Mouse (Mus musculus) mouse trophoblast stem cell (cell line): ENCODE results near the gene Cd302.

Experiments used
- in situ Hi-C, 2 experiments: fragments of 300-500 bp; cut with MseI, MboI; formaldehyde crosslinking; loops; 2 replicates in 1 of 2; 3 replicates in 1 of 2; pipeline ENCODE4 v1.15.1; 2025

The Cd302 gene

GRCm38 (mm10) chr2:60284467-60284821, at the start of gene Cd302:
Gene Cd302, minus strand, starts transcription at chr2:60284488.
- in situ Hi-C loops: no loop called here

GRCm38 (mm10) chr2:60328641-60329040, 44.4 kb upstream of the Cd302 start:
- in situ Hi-C loops: no loop called here

- in situ Hi-C loops: no loop called here
Observed at GRCm38 (mm10) chr2:60327581-60327980, 43.3 kb upstream of the Cd302 start.

GRCm38 (mm10) chr2:60326948-60327347, 42.7 kb upstream of the Cd302 start:
- in situ Hi-C loops: no loop called here

- in situ Hi-C loops: no loop called here
Observed at GRCm38 (mm10) chr2:60323411-60323810, 39.1 kb upstream of the Cd302 start.

- in situ Hi-C loops: no loop called here
Observed at GRCm38 (mm10) chr2:60322031-60322726, 37.9 kb upstream of the Cd302 start.

- in situ Hi-C loops: no loop called here
Observed at GRCm38 (mm10) chr2:60303796-60304195, 19.5 kb upstream of the Cd302 start.

- in situ Hi-C loops: no loop called here
Observed at GRCm38 (mm10) chr2:60299323-60299722, 15.0 kb upstream of the Cd302 start.

- in situ Hi-C loops: no loop called here
Observed at GRCm38 (mm10) chr2:60298266-60298665, 14.0 kb upstream of the Cd302 start.

GRCm38 (mm10) chr2:60291381-60291780, 7.1 kb upstream of the Cd302 start:
- in situ Hi-C loops: no loop called here

- in situ Hi-C loops: no loop called here
Observed at GRCm38 (mm10) chr2:60289451-60289850, 5.2 kb upstream of the Cd302 start.

- in situ Hi-C loops: no loop called here
Observed at GRCm38 (mm10) chr2:60288606-60289005, 4.3 kb upstream of the Cd302 start.

- in situ Hi-C loops: no loop called here
Observed at GRCm38 (mm10) chr2:60285107-60285617, 874 bp upstream of the Cd302 start.

GRCm38 (mm10) chr2:60283751-60284466, 379 bp downstream of the Cd302 start:
- in situ Hi-C loops: no loop called here

- in situ Hi-C loops: no loop called here
Observed at GRCm38 (mm10) chr2:60283208-60283750, 1.0 kb downstream of the Cd302 start.

GRCm38 (mm10) chr2:60282625-60283024, 1.7 kb downstream of the Cd302 start:
- in situ Hi-C loops: no loop called here

GRCm38 (mm10) chr2:60278627-60279026, 5.7 kb downstream of the Cd302 start:
- in situ Hi-C loops: no loop called here

GRCm38 (mm10) chr2:60269856-60270479, 14.3 kb downstream of the Cd302 start:
- in situ Hi-C loops: no loop called here

- in situ Hi-C loops: no loop called here
Observed at GRCm38 (mm10) chr2:60267567-60267966, 16.7 kb downstream of the Cd302 start.

GRCm38 (mm10) chr2:60260621-60261350, 23.5 kb downstream of the Cd302 start:
- in situ Hi-C loops: no loop called here

GRCm38 (mm10) chr2:60259186-60259585, 25.1 kb downstream of the Cd302 start:
- in situ Hi-C loops: loop anchor here (10.0 kb wide), 1 partner anchor 156 kb away; no protein-coding TSS in a partner anchor
